Mouse (Mus musculus) intestine, postnatal 0 days (tissue): ENCODE data around the gene Hes6. TPM values are rescaled to one million over a fixed set of nuclear protein-coding genes. Genes with fewer than 3 reads are reported as not detected.

ENCODE experiments used
- ATAC-seq: fragments of 200-750 bp; cut with Nextera tagmentation; 2 replicates; pipeline ENCODE4 v1.8.0; 2017; ENCODE audit warnings: mild to moderate bottlenecking, moderate TSS enrichment, moderate library complexity
- H3K27ac ChIP-seq: fragments of 300-500 bp; sonication (generic); 2 replicates; pipeline ENCODE4 v1.5.1; 2014; ENCODE audit warnings: mild to moderate bottlenecking, low read depth, low read length, moderate library complexity
- H3K27me3 ChIP-seq: fragments of 300-500 bp; sonication (generic); replicated peaks from 2 replicates; pipeline ENCODE4 v1.6.1; 2014; ENCODE audit warnings: low read length, mixed read lengths; ENCODE audit not compliant: control insufficient read depth, insufficient read depth
- H3K36me3 ChIP-seq: fragments of 300-500 bp; sonication (generic); 2 replicates; pipeline ENCODE4 v1.6.1; 2014; ENCODE audit warnings: mild to moderate bottlenecking, moderate library complexity; ENCODE audit not compliant: control insufficient read depth, insufficient read depth
- H3K4me1 ChIP-seq: fragments of 300-500 bp; sonication (generic); replicated peaks from 2 replicates; pipeline ENCODE4 v1.6.1; 2014; ENCODE audit warnings: antibody characterized with exemption, low read length, mixed read lengths; ENCODE audit not compliant: control insufficient read depth, insufficient read depth
- H3K4me2 ChIP-seq: fragments of 300-500 bp; sonication (generic); replicated peaks from 2 replicates; pipeline ENCODE4 v1.6.1; 2014; ENCODE audit warnings: low read depth, mild to moderate bottlenecking, moderate library complexity
- H3K4me3 ChIP-seq: fragments of 300-500 bp; sonication (generic); 2 replicates; pipeline ENCODE4 v1.5.1; 2014; ENCODE audit warnings: low read depth, low read length
- H3K9ac ChIP-seq: fragments of 300-500 bp; sonication (generic); 2 replicates; pipeline ENCODE4 v1.6.1; 2014; ENCODE audit warnings: mild to moderate bottlenecking, low read depth, low read length
- H3K9me3 ChIP-seq: fragments of 300-500 bp; sonication (generic); 2 replicates; pipeline ENCODE4 v1.6.1; 2016; ENCODE audit warnings: mixed run types; ENCODE audit not compliant: control insufficient read depth
- CTCF ChIP-seq: sonication (generic); IDR thresholded peaks from 2 replicates; pipeline ENCODE4 v1.5.1; 2016; ENCODE audit warnings: low read depth, mild to moderate bottlenecking, control low read depth, antibody characterized with exemption, moderate library complexity
- WGBS: fragments of 180-500 bp; shearing (Covaris S2); extraction: QIAGEN DNeasy Blood & Tissue Kit; methylation state at CpG from one replicate; pipeline ENCODE4 v1.1.7; 2014; 5-methylcytosine and 5-hydroxymethylcytosine counted together
- polyA plus RNA-seq: library from polyadenylated mRNA; unstranded; fragments of >200 nt; fragmentation: Nextera tagmentation; extraction: Ambion mirVana; gene quantifications from 2 replicates; pipeline ENCODE4 v1.2.1, GENCODE M21; 2015

The Hes6 gene
- polyA plus RNA-seq, 1 experiment from 2014 or later = 84.1 TPM

- Histone ChIP-seq H3K27ac (peak overlapping the region; percentile 97), H3K4me2 (peak overlapping the region; percentile 76), H3K27me3 (no peaks in the 10 kb centered on the region), H3K36me3 (no peaks in the 10 kb centered on the region), H3K9ac (peak overlapping the region; percentile 82), H3K4me1 (peaks cover 24% of the 10 kb centered on the region), H3K9me3 (no peaks in the 10 kb centered on the region), H3K4me3 (peak overlapping the region; percentile 83)
- TF ChIP-seq CTCF = peak; percentile 43
- WGBS = 3% methylated on average over 8 of the region's 8 CpGs
- ATAC-seq = peak; percentile 14
Measured at GRCm38 (mm10) chr1:91458223-91458861, 44.5 kb upstream of the Hes6 start.

DNA sequence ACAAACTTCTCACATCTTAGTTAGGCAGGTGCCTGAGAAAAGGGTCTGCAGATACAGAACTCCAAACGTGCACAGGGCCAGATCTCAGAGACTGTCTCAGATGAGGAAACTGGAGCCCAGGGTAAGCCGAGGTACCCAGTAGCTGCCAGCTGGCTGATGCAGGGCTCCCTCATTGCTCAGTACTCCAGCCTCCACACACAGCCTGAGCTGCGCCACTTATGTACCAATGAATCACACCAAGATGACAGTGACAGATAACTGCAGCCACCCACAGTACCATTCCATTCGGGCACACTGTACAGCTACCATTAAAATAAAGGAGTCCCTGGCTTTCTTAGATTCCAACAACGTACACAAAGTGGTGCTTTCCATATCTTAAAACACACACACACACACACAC is 43.9 kb upstream of the Hes6 start:
- H3K4me2 ChIP-seq = peak overlapping the region; percentile 76
- 23% methylated on average over 5 of the region's 5 CpGs for WGBS
- no peak for TF ChIP-seq CTCF
- H3K27me3 ChIP-seq = no peaks in the 10 kb centered on the region
- ATAC-seq = no peak
- no peaks in the 10 kb centered on the region for H3K9me3 ChIP-seq
- peak overlapping the region; percentile 97 for H3K27ac ChIP-seq
- H3K4me1 ChIP-seq = peaks cover 24% of the 10 kb centered on the region
- peak overlapping the region; percentile 83 for H3K4me3 ChIP-seq
- H3K9ac ChIP-seq = peak overlapping the region; percentile 82
- no peaks in the 10 kb centered on the region for H3K36me3 ChIP-seq

DNA sequence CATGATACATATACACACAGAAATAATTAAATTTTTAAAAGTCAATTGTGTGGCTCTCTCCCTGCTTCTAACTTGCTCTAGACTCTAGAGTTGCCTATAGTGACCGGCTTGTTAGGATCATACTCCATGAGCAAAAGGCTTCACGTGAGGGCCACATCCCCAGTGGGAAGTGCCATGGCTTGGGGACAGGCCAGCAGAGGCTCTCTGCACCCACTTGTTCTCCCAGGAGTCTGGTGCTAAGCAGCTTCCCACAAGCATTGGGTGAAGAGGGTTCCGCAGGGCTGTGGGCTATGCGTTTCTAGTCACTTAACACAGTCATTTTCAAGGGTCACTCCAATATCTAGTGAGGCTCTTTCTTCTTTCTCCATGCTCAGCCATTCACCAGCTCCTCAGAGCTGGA is 43.3 kb upstream of the Hes6 start:
- H3K4me3 ChIP-seq = peak overlapping the region; percentile 83
- WGBS = 63% methylated on average over 4 of the region's 4 CpGs
- no peaks in the 10 kb centered on the region for H3K27me3 ChIP-seq
- TF ChIP-seq CTCF = no peak
- no peaks in the 10 kb centered on the region for H3K36me3 ChIP-seq
- peak overlapping the region; percentile 97 for H3K27ac ChIP-seq
- peak overlapping the region; percentile 26; the same call in 1 of the 2 replicates for H3K9ac ChIP-seq
- peak overlapping the region; percentile 76 for H3K4me2 ChIP-seq
- no peak for ATAC-seq
- H3K4me1 ChIP-seq = peaks cover 24% of the 10 kb centered on the region
- no peaks in the 10 kb centered on the region for H3K9me3 ChIP-seq

DNA sequence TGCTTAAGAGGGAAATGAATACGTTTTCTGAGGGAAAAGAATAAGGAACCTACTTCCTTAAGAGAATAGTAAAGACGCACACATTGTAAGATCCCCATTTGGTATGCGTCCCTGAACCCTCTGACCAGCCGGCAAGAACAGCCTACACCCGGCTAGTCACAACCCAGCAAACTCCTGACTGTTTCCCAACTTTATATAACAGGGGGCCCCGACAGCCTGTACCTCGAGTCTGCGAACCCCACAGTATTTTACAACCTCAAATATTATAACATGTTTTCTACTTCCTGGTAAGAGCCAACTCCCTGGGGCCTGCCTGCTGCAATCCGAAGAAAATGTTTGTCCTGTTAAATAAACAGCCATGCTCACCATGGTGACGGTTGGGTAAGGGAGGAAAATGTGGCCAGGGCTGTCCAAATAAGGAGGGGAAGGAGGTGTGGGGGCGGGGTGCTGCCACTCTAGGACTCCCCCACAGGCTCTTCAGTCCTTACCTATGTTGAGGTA is 42.5 kb upstream of the Hes6 start:
- ATAC-seq = peak; percentile 56
- peak overlapping the region; percentile 76 for H3K4me2 ChIP-seq
- no peaks in the 10 kb centered on the region for H3K9me3 ChIP-seq
- H3K4me3 ChIP-seq = peak overlapping the region; percentile 11; the same call in 1 of the 2 replicates
- H3K36me3 ChIP-seq = no peaks in the 10 kb centered on the region
- peaks cover 24% of the 10 kb centered on the region for H3K4me1 ChIP-seq
- peak overlapping the region; percentile 97 for H3K27ac ChIP-seq
- no peaks in the 10 kb centered on the region for H3K27me3 ChIP-seq
- peak overlapping the region; percentile 43 for H3K9ac ChIP-seq
- 2% methylated on average over 11 of the region's 11 CpGs for WGBS
- no peak for TF ChIP-seq CTCF

- Histone ChIP-seq H3K4me3 (peak overlapping the region; percentile 11), H3K4me2 (peak overlapping the region; percentile 76), H3K27me3 (no peaks in the 10 kb centered on the region), H3K4me1 (peaks cover 27% of the 10 kb centered on the region), H3K36me3 (no peaks in the 10 kb centered on the region), H3K9me3 (no peaks in the 10 kb centered on the region), H3K27ac (peak overlapping the region; percentile 97), H3K9ac (peak overlapping the region; percentile 43)
- no peak for TF ChIP-seq CTCF
- WGBS = 7% methylated on average over 7 of the region's 7 CpGs
- no peak; the same call in 1 of the 2 replicates for ATAC-seq
Measured at GRCm38 (mm10) chr1:91455661-91456161, 41.9 kb upstream of the Hes6 start.

DNA sequence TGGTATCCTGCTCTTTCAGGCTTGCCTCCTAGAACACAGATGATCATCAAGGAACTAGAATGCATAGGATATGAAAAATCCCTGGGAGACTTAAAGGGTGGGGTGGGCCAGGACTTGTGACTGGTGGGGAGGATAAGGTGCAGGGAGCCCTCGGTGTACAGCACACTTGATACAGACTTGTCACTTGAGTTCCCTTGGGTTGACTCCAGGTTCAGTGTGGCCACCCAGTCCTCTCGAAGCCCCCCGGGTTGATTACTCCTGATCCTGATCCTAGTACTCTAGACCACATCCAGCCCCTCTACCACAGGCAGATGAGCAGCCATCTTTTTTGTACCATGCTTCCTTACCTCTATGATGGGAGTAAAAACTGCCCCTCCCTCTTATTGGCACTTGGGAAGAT is 41.1 kb upstream of the Hes6 start:
- H3K4me3 ChIP-seq = peak overlapping the region; percentile 11; the same call in 1 of the 2 replicates
- H3K27me3 ChIP-seq = no peaks in the 10 kb centered on the region
- H3K27ac ChIP-seq = peak overlapping the region; percentile 97
- ATAC-seq = no peak
- H3K4me2 ChIP-seq = peak overlapping the region; percentile 76
- peak overlapping the region; percentile 43 for H3K9ac ChIP-seq
- H3K4me1 ChIP-seq = peaks cover 25% of the 10 kb centered on the region
- H3K36me3 ChIP-seq = peaks cover 6% of the 10 kb centered on the region
- H3K9me3 ChIP-seq = no peaks in the 10 kb centered on the region
- no peak for TF ChIP-seq CTCF
- WGBS = 59% methylated on average over 3 of the region's 3 CpGs
